Comparison of ENCODE assay signal across 10 mouse cellular contexts in genomic region chr11:101059473-101059872, GRCm38 (mm10). TPM values are rescaled to one million over a fixed set of nuclear protein-coding genes. Genes with fewer than 3 reads are reported as not detected.
DNase-seq lines count a peak whose midpoint lies in the region; ATAC-seq and TF ChIP-seq lines count a peak whose summit lies in the region.
"Had no signal": no experiment of that assay in that cellular context is flagged by ENCODE, and none has a peak within 500 bp of the region (broad histone marks: within the 10 kb centered on the region; RNA-seq: fewer than 3 reads in every experiment).

No protein-coding gene starts in this region.

- no peak for ATAC-seq in forebrain, embryonic 12.5 days (ENCODE audit: low FRiP score)
- ATAC-seq in forebrain, embryonic 11.5 days (replicated peaks; ENCODE audit: low FRiP score): no peak
- ATAC-seq in embryonic facial prominence, embryonic 12.5 days (ENCODE audit: insufficient number of reproducible peaks, insufficient read depth, low FRiP score, low TSS enrichment): no peak
- no peak for ATAC-seq in liver, embryonic 15.5 days (ENCODE audit: insufficient read depth)

- no peak for DNase-seq in forebrain, embryonic 11.5 days (ENCODE audit: low spot score)
- DNase-seq in left cerebral cortex, adult 2 months (ENCODE audit: extremely low spot score in 1 of 2, low spot score in 2 of 2): no peak
- DNase-seq in left cerebral cortex, adult 11 months (ENCODE audit: low spot score): no peak
- no peak for DNase-seq in right cerebral cortex, postnatal 25 days
- DNase-seq in thymus, adult 2 months: no peak
- DNase-seq: right cerebral cortex, postnatal 4 days had no signal

- H3K4me2 ChIP-seq in forebrain, embryonic 12.5 days: no peak overlapping the region
- H3K4me2 ChIP-seq in forebrain, embryonic 11.5 days (ENCODE audit: low read depth, low read length, severe bottlenecking): no peak overlapping the region
- no peak overlapping the region for H3K4me2 ChIP-seq in embryonic facial prominence, embryonic 12.5 days (replicated peaks)
- no peak overlapping the region for H3K4me2 ChIP-seq in liver, embryonic 15.5 days
- H3K4me2 ChIP-seq: limb, embryonic 12.5 days had no signal

- no peak for TF ChIP-seq CTCF in left cerebral cortex, adult 2 months (IDR thresholded peaks at IDR 0.05)
- no peak for TF ChIP-seq CTCF in thymus, adult 2 months (IDR thresholded peaks at IDR 0.05; ENCODE audit: borderline replicate concordance, control insufficient read depth, extremely low read depth, insufficient read depth, low read length, poor library complexity)

- H3K9me3 ChIP-seq in forebrain, embryonic 12.5 days: no peaks in the 10 kb centered on the region
- H3K9me3 ChIP-seq in forebrain, embryonic 11.5 days (ENCODE audit: control insufficient read depth, low read length): no peaks in the 10 kb centered on the region
- H3K9me3 ChIP-seq in embryonic facial prominence, embryonic 12.5 days: no peaks in the 10 kb centered on the region
- no peaks in the 10 kb centered on the region for H3K9me3 ChIP-seq in liver, embryonic 15.5 days (replicated peaks)
- H3K9me3 ChIP-seq: limb, embryonic 12.5 days had no signal

- peak overlapping the region; percentile 42; the same call in 1 of the 2 replicates for H3K27ac ChIP-seq in forebrain, embryonic 12.5 days
- H3K27ac ChIP-seq in forebrain, embryonic 11.5 days (ENCODE audit: low read depth, low read length): no peak overlapping the region
- H3K27ac ChIP-seq in left cerebral cortex, adult 2 months: peak overlapping the region; percentile 60
- H3K27ac ChIP-seq in embryonic facial prominence, embryonic 12.5 days: peak overlapping the region; percentile 82
- peak overlapping the region; percentile 38 for H3K27ac ChIP-seq in liver, embryonic 15.5 days (replicated peaks)
- H3K27ac ChIP-seq in thymus, adult 2 months (ENCODE audit: control insufficient read depth, insufficient read depth, low read length): no peak overlapping the region

- no peaks in the 10 kb centered on the region for H3K27me3 ChIP-seq in forebrain, embryonic 12.5 days
- H3K27me3 ChIP-seq in forebrain, embryonic 11.5 days (ENCODE audit: control insufficient read depth, insufficient read depth, low read length): no peaks in the 10 kb centered on the region
- no peaks in the 10 kb centered on the region for H3K27me3 ChIP-seq in embryonic facial prominence, embryonic 12.5 days
- H3K27me3 ChIP-seq in liver, embryonic 15.5 days: no peaks in the 10 kb centered on the region
- no peaks in the 10 kb centered on the region for H3K27me3 ChIP-seq in thymus, adult 2 months (ENCODE audit: control insufficient read depth, insufficient read depth, low read length)
- H3K27me3 ChIP-seq: limb, embryonic 12.5 days had no signal

- no peak for TF ChIP-seq POLR2A in thymus, adult 2 months (IDR thresholded peaks at IDR 0.05; ENCODE audit: control insufficient read depth, extremely low read depth, insufficient read depth, low read length, poor library complexity)

- no peak overlapping the region for H3K4me3 ChIP-seq in forebrain, embryonic 12.5 days (replicated peaks)
- no peak overlapping the region for H3K4me3 ChIP-seq in forebrain, embryonic 11.5 days (ENCODE audit: low read depth, low read length)
- no peak overlapping the region for H3K4me3 ChIP-seq in left cerebral cortex, adult 2 months
- H3K4me3 ChIP-seq in embryonic facial prominence, embryonic 12.5 days: no peak overlapping the region
- no peak overlapping the region for H3K4me3 ChIP-seq in liver, embryonic 15.5 days (replicated peaks)
- no peak overlapping the region for H3K4me3 ChIP-seq in thymus, adult 2 months (ENCODE audit: control insufficient read depth, insufficient read depth, low read length)
- H3K4me3 ChIP-seq: limb, embryonic 12.5 days had no signal

- no peaks in the 10 kb centered on the region for H3K4me1 ChIP-seq in forebrain, embryonic 12.5 days
- 0 out of 2 replicates have a peak, but pooled peaks cover 2% of the 10 kb centered on the region for H3K4me1 ChIP-seq in forebrain, embryonic 11.5 days (replicated peaks; ENCODE audit: control insufficient read depth, insufficient read depth, low read length)
- peaks cover 31% of the 10 kb centered on the region for H3K4me1 ChIP-seq in embryonic facial prominence, embryonic 12.5 days
- H3K4me1 ChIP-seq in liver, embryonic 15.5 days (replicated peaks): peaks cover 78% of the 10 kb centered on the region
- H3K4me1 ChIP-seq in thymus, adult 2 months (replicated peaks; ENCODE audit: control insufficient read depth, insufficient read depth, low read length): peaks cover 42% of the 10 kb centered on the region

- 0 out of 2 replicates have a peak overlapping the region, but pooled peaks have one; percentile 0 for H3K9ac ChIP-seq in forebrain, embryonic 12.5 days
- no peak overlapping the region for H3K9ac ChIP-seq in forebrain, embryonic 11.5 days (ENCODE audit: low read length)
- H3K9ac ChIP-seq in embryonic facial prominence, embryonic 12.5 days: no peak overlapping the region
- H3K9ac ChIP-seq in liver, embryonic 15.5 days: no peak overlapping the region
- H3K9ac ChIP-seq: limb, embryonic 12.5 days had no signal

- WGBS in forebrain, embryonic 12.5 days: 75% methylated on average over 10 of the region's 10 CpGs
- WGBS in forebrain, embryonic 11.5 days: 77% methylated on average over 10 of the region's 10 CpGs
- 84% methylated on average over 10 of the region's 10 CpGs for WGBS in embryonic facial prominence, embryonic 12.5 days
- 86% methylated on average over 10 of the region's 10 CpGs for WGBS in liver, embryonic 15.5 days (ENCODE audit: insufficient replicate concordance)
- WGBS in thymus, adult 2 months: 94% methylated on average over 10 of the region's 10 CpGs

- H3K36me3 ChIP-seq in forebrain, embryonic 12.5 days (replicated peaks): peaks cover 74% of the 10 kb centered on the region
- no peaks in the 10 kb centered on the region for H3K36me3 ChIP-seq in forebrain, embryonic 11.5 days (ENCODE audit: control insufficient read depth, insufficient read depth, low read length)
- peaks cover 25% of the 10 kb centered on the region for H3K36me3 ChIP-seq in embryonic facial prominence, embryonic 12.5 days
- peaks cover 94% of the 10 kb centered on the region for H3K36me3 ChIP-seq in liver, embryonic 15.5 days (replicated peaks)
- no peaks in the 10 kb centered on the region for H3K36me3 ChIP-seq in thymus, adult 2 months (ENCODE audit: control insufficient read depth, insufficient read depth, low read length)

- intact Hi-C loops in left cerebral cortex, adult 2 months (cut with DNase I): no loop called here

RNA-seq across cellular contexts. Expression of gene Naglu, which starts 10.3 kb away (rescaled TPM):
- 7.8 and 8.7 TPM in 2 replicates for polyA plus RNA-seq in forebrain, embryonic 12.5 days (2016; fragmentation: Nextera tagmentation; extraction: Ambion mirVana)
- 6.9 and 7.8 TPM in 2 replicates for polyA plus RNA-seq in forebrain, embryonic 11.5 days (2014; fragmentation: Nextera tagmentation; extraction: Ambion mirVana)
- total RNA-seq in left cerebral cortex, adult 2 months (2021): 1 to 10 TPM; 8.3 TPM
- 9.4 and 9.5 TPM in 2 replicates for polyA plus RNA-seq in embryonic facial prominence, embryonic 12.5 days (2016; fragmentation: Nextera tagmentation; extraction: Ambion mirVana)
- 7.1 and 7.5 TPM in 2 replicates for polyA plus RNA-seq in liver, embryonic 15.5 days (2015; fragmentation: Nextera tagmentation; extraction: Ambion mirVana)
- polyA plus RNA-seq in thymus, adult 2 months (2012; rRNA removed): 24.3 and 25.2 TPM in 2 replicates

RNA-seq across cellular contexts. Expression of gene Hsd17b1, which starts 18.7 kb away (rescaled TPM):
- polyA plus RNA-seq in forebrain, embryonic 12.5 days (2016; fragmentation: Nextera tagmentation; extraction: Ambion mirVana): 0.19 and 0.33 TPM in 2 replicates
- 0.19 TPM in 1 of 2 replicates, not detected in the other for polyA plus RNA-seq in forebrain, embryonic 11.5 days (2014; fragmentation: Nextera tagmentation; extraction: Ambion mirVana)
- total RNA-seq in left cerebral cortex, adult 2 months (2021): 1 to 10 TPM in 1 of 2 experiments, under 1 TPM in 1; 0.87 to 1.5 TPM
- polyA plus RNA-seq in embryonic facial prominence, embryonic 12.5 days (2016; fragmentation: Nextera tagmentation; extraction: Ambion mirVana): 0.15 TPM in 1 of 2 replicates, not detected in the other
- 0.29 and 0.39 TPM in 2 replicates for polyA plus RNA-seq in liver, embryonic 15.5 days (2015; fragmentation: Nextera tagmentation; extraction: Ambion mirVana)
- polyA plus RNA-seq in thymus, adult 2 months (2012; rRNA removed): 0.40 and 0.93 TPM in 2 replicates
- polyA plus RNA-seq: limb, embryonic 12.5 days had no signal

RNA-seq across cellular contexts. Expression of gene Coasy, which starts 22.9 kb away (rescaled TPM):
- polyA plus RNA-seq in forebrain, embryonic 12.5 days (2016; fragmentation: Nextera tagmentation; extraction: Ambion mirVana): 50.7 and 50.9 TPM in 2 replicates
- 50.4 and 51.5 TPM in 2 replicates for polyA plus RNA-seq in forebrain, embryonic 11.5 days (2014; fragmentation: Nextera tagmentation; extraction: Ambion mirVana)
- 10 to 100 TPM; 22.5 to 24.1 TPM for total RNA-seq in left cerebral cortex, adult 2 months (2021)
- polyA plus RNA-seq in embryonic facial prominence, embryonic 12.5 days (2016; fragmentation: Nextera tagmentation; extraction: Ambion mirVana): 43.4 and 45.6 TPM in 2 replicates
- polyA plus RNA-seq in liver, embryonic 15.5 days (2015; fragmentation: Nextera tagmentation; extraction: Ambion mirVana): 18.9 and 22.9 TPM in 2 replicates
- 68.5 and 74.2 TPM in 2 replicates for polyA plus RNA-seq in thymus, adult 2 months (2012; rRNA removed)

RNA-seq across cellular contexts. Expression of gene Mlx, which starts 27.6 kb away (rescaled TPM):
- 47.6 and 52.6 TPM in 2 replicates for polyA plus RNA-seq in forebrain, embryonic 12.5 days (2016; fragmentation: Nextera tagmentation; extraction: Ambion mirVana)
- polyA plus RNA-seq in forebrain, embryonic 11.5 days (2014; fragmentation: Nextera tagmentation; extraction: Ambion mirVana): 41.8 and 44.3 TPM in 2 replicates
- total RNA-seq in left cerebral cortex, adult 2 months (2021): 10 to 100 TPM; 41.1 to 44.7 TPM
- 37.8 and 42.8 TPM in 2 replicates for polyA plus RNA-seq in embryonic facial prominence, embryonic 12.5 days (2016; fragmentation: Nextera tagmentation; extraction: Ambion mirVana)
- 24.2 and 26.7 TPM in 2 replicates for polyA plus RNA-seq in liver, embryonic 15.5 days (2015; fragmentation: Nextera tagmentation; extraction: Ambion mirVana)
- polyA plus RNA-seq in thymus, adult 2 months (2012; rRNA removed): 79.1 and 110 TPM in 2 replicates

RNA-seq across cellular contexts. Expression of gene Psmc3ip, which starts 35.8 kb away (rescaled TPM):
- polyA plus RNA-seq in forebrain, embryonic 12.5 days (2016; fragmentation: Nextera tagmentation; extraction: Ambion mirVana): 59.0 and 62.1 TPM in 2 replicates
- 74.1 and 79.7 TPM in 2 replicates for polyA plus RNA-seq in forebrain, embryonic 11.5 days (2014; fragmentation: Nextera tagmentation; extraction: Ambion mirVana)
- total RNA-seq in left cerebral cortex, adult 2 months (2021): 1 to 10 TPM; 2.7 to 3.1 TPM
- 45.7 and 46.0 TPM in 2 replicates for polyA plus RNA-seq in embryonic facial prominence, embryonic 12.5 days (2016; fragmentation: Nextera tagmentation; extraction: Ambion mirVana)
- polyA plus RNA-seq in liver, embryonic 15.5 days (2015; fragmentation: Nextera tagmentation; extraction: Ambion mirVana): 15.2 and 15.4 TPM in 2 replicates
- polyA plus RNA-seq in thymus, adult 2 months (2012; rRNA removed): 6.0 and 6.1 TPM in 2 replicates

Comparison
In these comparisons a context has a peak if more than half of its experiments do, and no peak if none do; other contexts are left out.
1. H3K27ac ChIP-seq: peak in forebrain, embryonic 12.5 days (single experiment), left cerebral cortex, adult 2 months (single experiment), embryonic facial prominence, embryonic 12.5 days (single experiment) and liver, embryonic 15.5 days (single experiment); none in forebrain, embryonic 11.5 days (single experiment) and thymus, adult 2 months (single experiment).